Mouse (Mus musculus) heart, embryonic 13.5 days (tissue): ENCODE results near the gene Gm45717. TPM values are rescaled to one million over a fixed set of nuclear protein-coding genes. Genes with fewer than 3 reads are reported as not detected.
"Not testable (repeated sequence)": the region's sequence is repeated elsewhere in the genome, so short reads cannot be mapped to it uniquely, and the experiment has no call there.

Experiments used
- ATAC-seq: fragments of 200-750 bp; cut with Nextera tagmentation; 2 replicates; pipeline ENCODE4 v1.8.0; 2017; ENCODE audit warnings: moderate TSS enrichment; ENCODE audit not compliant: insufficient number of reproducible peaks, low FRiP score, low TSS enrichment; ENCODE audit errors: extremely low read depth
- H3K27ac ChIP-seq: fragments of 300-500 bp; sonication (generic); replicated peaks from 2 replicates; pipeline ENCODE4 v1.5.1; 2015; ENCODE audit warnings: moderate library complexity, mild to moderate bottlenecking, inconsistent platforms
- H3K27me3 ChIP-seq: fragments of 300-500 bp; sonication (generic); replicated peaks from 2 replicates; pipeline ENCODE4 v1.6.1; 2015; ENCODE audit warnings: mild to moderate bottlenecking, inconsistent platforms
- H3K36me3 ChIP-seq: fragments of 300-500 bp; sonication (generic); 2 replicates; pipeline ENCODE4 v1.6.1; 2015; ENCODE audit warnings: mild to moderate bottlenecking, inconsistent platforms
- H3K4me1 ChIP-seq: fragments of 300-500 bp; sonication (generic); 2 replicates; pipeline ENCODE4 v1.6.1; 2015; ENCODE audit warnings: inconsistent platforms
- H3K4me2 ChIP-seq: fragments of 300-500 bp; sonication (generic); 2 replicates; pipeline ENCODE4 v1.6.1; 2015; ENCODE audit warnings: inconsistent platforms, mild to moderate bottlenecking, moderate library complexity
- H3K4me3 ChIP-seq: fragments of 300-500 bp; sonication (generic); 2 replicates; pipeline ENCODE4 v1.5.1; 2015; ENCODE audit warnings: moderate library complexity, mild to moderate bottlenecking, inconsistent platforms
- H3K9ac ChIP-seq: fragments of 300-500 bp; sonication (generic); 2 replicates; pipeline ENCODE4 v1.6.1; 2015; ENCODE audit warnings: inconsistent platforms, mild to moderate bottlenecking, moderate library complexity
- H3K9me3 ChIP-seq: fragments of 300-500 bp; sonication (generic); 2 replicates; pipeline ENCODE4 v1.6.1; 2016; ENCODE audit warnings: inconsistent platforms
- WGBS: fragments of 180-500 bp; shearing (Covaris S2); methylation state at CpG from one replicate; pipeline ENCODE4 v1.1.7; 2015; ENCODE audit warnings: mixed read lengths; 5-methylcytosine and 5-hydroxymethylcytosine counted together
- polyA plus RNA-seq: library from polyadenylated mRNA; unstranded; fragments of >200 nt; fragmentation: Nextera tagmentation; extraction: Ambion mirVana; gene quantifications from 2 replicates; pipeline ENCODE4 v1.2.1, GENCODE M21; 2015

Gm45717 gene
- polyA plus RNA-seq, 1 experiment from 2014 or later, result not detected

DNA sequence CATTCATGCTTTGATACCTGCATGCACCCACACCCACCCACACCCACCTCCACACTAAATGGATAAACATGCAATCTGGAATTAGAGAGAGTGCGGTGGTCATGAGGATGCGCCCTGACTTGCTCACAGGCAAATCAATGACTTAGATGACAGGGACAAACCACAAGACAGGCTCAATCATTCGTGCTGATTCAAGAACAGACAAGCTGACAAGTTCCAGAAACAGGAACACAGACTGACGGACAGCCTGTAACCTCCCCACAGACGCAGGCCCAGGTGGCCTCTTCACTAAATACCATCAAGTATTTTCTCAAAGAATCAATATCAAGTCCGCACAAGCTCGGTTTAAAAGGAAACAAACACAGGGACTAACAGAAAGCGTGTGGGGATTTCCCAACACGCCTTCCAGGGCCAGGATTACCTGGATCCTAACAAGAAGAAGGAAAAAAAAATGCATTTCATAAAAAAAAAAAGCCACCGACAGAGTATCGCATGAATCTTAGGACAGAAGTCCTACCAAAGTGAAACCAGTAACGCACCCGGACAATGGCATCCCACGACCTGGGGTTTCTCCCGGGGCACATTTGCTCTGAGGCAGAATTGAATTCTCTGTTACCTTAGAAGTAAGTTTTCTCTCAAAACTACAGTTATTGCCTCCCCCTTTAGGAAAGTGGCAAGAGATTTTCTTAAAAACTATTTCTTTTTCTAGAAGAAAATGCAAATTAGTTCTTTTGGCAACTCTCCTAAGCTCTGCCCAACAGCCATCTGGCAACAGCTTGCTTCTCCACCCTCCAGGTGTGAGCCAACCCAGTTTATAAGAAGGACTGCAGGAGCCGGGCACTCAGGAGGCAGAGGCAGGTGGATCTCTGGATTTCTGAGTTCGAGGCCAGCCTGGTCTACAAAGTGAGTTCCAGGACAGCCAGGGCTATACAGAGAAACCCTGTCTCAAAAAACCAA lies 31.7 kb upstream of the Gm45717 start:
- 73% methylated on average over 17 of the region's 17 CpGs for WGBS
- no peak for ATAC-seq
- no peaks in the 10 kb centered on the region for H3K9me3 ChIP-seq
- H3K9ac ChIP-seq, result no peak overlapping the region
- no peaks in the 10 kb centered on the region for H3K36me3 ChIP-seq
- H3K4me1 ChIP-seq, result no peaks in the 10 kb centered on the region
- H3K4me3 ChIP-seq, result no peak overlapping the region
- H3K4me2 ChIP-seq, result no peak overlapping the region
- H3K27ac ChIP-seq, result no peak overlapping the region
- peaks cover 23% of the 10 kb centered on the region; the same call in 1 of the 2 replicates for H3K27me3 ChIP-seq

DNA sequence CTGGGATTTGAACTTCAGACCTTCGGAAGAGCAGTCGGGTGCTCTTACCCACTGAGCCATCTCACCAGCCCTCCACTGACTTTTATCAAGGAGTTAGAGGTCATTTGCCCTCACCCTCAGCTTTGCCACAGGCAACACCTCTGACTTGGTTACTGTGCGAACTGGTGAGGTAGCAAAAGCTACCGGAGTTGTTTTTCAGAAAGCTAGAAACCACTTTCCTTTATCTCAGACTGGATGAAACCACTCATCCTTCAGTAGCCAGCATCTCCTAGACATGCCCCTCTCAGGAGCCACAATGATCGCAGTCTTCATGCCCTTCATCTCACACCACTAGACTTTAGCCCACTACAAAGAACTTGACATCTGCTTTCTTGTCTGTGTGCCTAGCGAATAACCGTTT lies 27.2 kb upstream of the Gm45717 start:
- Histone ChIP-seq H3K4me3 (no peak overlapping the region), H3K9me3 (no peaks in the 10 kb centered on the region), H3K27ac (no peak overlapping the region), H3K4me2 (no peak overlapping the region), H3K27me3 (peaks cover 12% of the 10 kb centered on the region; the same call in 1 of the 2 replicates), H3K36me3 (no peaks in the 10 kb centered on the region), H3K9ac (no peak overlapping the region), H3K4me1 (no peaks in the 10 kb centered on the region)
- ATAC-seq, result no peak
- WGBS, result 67% methylated on average over 7 of the region's 7 CpGs

DNA sequence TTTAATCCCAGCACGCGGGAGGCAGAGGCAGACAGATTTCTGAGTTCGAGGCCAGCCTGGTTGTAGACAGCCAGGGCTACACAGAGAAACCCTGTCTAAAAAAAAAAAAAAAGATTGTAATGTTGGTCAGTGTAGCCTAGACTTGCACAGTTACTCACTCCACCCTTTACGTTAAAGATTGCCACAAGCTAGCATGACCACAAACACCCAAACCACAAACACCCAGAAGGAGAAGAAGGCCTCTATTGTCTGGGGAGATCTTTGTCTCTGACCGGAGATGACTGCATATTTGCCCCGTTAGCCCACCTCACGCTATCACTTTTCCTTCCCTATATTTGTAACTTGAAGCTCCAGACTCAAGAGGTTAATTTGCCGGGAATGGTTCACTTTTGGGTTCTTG lies 26.0 kb upstream of the Gm45717 start:
- no peak for ATAC-seq
- peaks cover 12% of the 10 kb centered on the region; the same call in 1 of the 2 replicates for H3K27me3 ChIP-seq
- no peak overlapping the region for H3K4me3 ChIP-seq
- H3K36me3 ChIP-seq, result no peaks in the 10 kb centered on the region
- 74% methylated on average over 8 of the region's 8 CpGs for WGBS
- no peaks in the 10 kb centered on the region for H3K9me3 ChIP-seq
- H3K4me1 ChIP-seq, result no peaks in the 10 kb centered on the region
- H3K4me2 ChIP-seq, result no peak overlapping the region
- H3K27ac ChIP-seq, result no peak overlapping the region
- H3K9ac ChIP-seq, result no peak overlapping the region

DNA sequence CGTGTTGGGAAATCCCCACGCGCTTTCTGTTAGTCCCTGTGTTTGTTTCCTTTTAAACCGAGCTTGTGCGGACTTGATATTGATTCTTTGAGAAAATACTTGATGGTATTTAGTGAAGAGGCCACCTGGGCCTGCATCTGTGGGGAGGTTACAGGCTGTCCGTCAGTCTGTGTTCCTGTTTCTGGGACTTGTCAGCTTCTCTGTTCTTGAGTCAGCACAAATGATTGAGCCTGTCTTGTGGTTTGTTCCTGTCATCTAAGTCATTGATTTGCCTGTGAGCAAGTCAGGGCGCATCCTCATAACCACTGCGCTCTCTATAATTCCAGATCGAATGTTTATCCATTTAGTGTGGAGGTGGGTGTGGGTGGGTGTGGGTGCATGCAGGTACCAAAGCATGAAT lies 21.0 kb upstream of the Gm45717 start:
- not testable (repeated sequence) for H3K9me3 ChIP-seq, H3K4me3 ChIP-seq, H3K9ac ChIP-seq, H3K36me3 ChIP-seq, ATAC-seq, H3K4me2 ChIP-seq, H3K27ac ChIP-seq, H3K4me1 ChIP-seq
- WGBS, result 83% methylated on average over 9 of the region's 9 CpGs
- H3K27me3 ChIP-seq, result peaks cover 30% of the 10 kb centered on the region

DNA sequence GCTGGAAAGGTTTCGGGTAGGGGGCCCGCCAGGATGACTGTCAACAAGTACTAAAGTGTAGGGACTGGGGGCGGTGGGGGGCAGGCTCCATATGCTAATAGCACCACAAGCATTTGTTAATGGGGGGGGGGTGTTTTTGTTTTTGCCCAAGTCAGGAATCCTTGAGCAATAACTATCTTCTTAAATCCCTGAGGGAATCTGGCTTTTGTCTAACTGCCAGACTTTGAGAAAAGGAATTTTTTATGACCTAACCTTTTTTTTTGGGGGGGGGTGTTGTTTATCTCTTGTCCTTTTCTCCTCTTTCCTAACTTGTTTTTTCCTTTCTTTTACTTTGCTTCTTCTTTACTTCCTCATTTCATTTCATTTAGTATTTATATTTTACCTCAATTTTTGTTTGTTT lies 19.7 kb upstream of the Gm45717 start:
- Histone ChIP-seq H3K4me1 (peaks cover 17% of the 10 kb centered on the region), H3K4me3 (no peak overlapping the region), H3K27me3 (peaks cover 32% of the 10 kb centered on the region), H3K4me2 (peak overlapping the region; percentile 7; the same call in 1 of the 2 replicates), H3K27ac (no peak overlapping the region), H3K36me3 (no peaks in the 10 kb centered on the region), H3K9me3 (no peaks in the 10 kb centered on the region), H3K9ac (no peak overlapping the region)
- WGBS, result 34% methylated on average over 3 of the region's 3 CpGs
- no peak for ATAC-seq

DNA sequence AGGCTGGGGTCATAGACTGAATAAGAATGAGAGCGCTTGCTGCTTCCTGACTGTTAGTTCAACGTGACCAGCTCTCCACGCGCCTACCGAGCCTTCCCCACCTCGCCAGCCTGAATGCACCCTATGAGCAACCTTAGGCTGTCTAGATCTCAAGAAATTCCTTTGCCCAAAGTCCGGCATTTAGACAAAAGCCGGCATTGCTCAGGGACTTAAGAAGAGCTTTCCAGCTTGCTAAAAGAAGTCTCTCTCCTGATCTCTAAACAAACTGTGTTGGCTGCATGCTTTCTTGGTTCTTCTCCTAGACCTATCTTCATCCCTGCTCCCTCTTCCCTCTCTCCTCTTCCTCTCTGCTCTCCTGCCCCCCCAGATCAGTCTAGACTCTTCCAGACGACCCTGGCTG lies 19.2 kb upstream of the Gm45717 start:
- 11% methylated on average over 9 of the region's 9 CpGs for WGBS
- no peaks in the 10 kb centered on the region for H3K9me3 ChIP-seq
- no peak for ATAC-seq

DNA sequence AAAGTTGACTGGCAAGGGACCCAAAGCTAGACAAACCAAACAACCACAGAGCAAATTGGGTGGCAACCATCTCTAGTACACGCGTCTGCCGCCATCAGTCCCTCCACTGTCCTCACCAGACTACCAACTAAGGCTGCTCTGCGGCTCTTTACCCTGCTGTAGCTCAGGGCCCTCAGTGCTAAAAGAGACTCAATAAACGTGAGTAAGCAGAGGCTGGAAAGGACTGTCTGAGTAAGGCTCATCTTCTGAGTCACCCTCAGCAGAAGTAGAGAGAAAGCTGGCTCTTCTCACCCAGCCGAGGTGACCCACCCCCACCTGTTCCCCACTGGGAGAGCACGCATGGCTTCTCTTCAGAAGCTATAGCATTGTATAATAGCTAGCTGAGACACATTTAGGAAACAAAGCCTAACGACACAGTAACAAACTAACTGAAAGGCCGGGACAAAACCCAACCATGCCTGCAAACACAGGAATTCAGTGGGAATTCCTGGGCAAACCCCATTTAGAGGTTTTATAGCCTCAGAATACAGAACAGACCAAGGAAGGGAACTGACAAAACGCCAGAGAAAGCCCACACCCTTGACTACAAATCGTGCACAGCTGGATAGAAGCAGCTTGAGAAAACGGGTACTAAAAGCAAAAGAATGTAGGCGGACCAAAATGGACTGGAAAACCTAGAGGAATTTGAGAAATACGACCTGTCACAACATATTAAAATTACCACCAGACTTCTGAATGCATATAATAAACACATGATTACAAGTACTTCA lies 17.8 kb upstream of the Gm45717 start:
- no peaks in the 10 kb centered on the region for H3K36me3 ChIP-seq
- H3K27ac ChIP-seq, result no peak overlapping the region
- 46% methylated on average over 14 of the region's 14 CpGs for WGBS
- no peak overlapping the region for H3K4me2 ChIP-seq
- no peak for ATAC-seq
- H3K27me3 ChIP-seq, result peaks cover 51% of the 10 kb centered on the region
- no peak overlapping the region for H3K9ac ChIP-seq
- no peaks in the 10 kb centered on the region for H3K9me3 ChIP-seq
- H3K4me1 ChIP-seq, result peaks cover 19% of the 10 kb centered on the region
- no peak overlapping the region for H3K4me3 ChIP-seq

More for the DNA sequence above, 19.2 kb upstream of the Gm45717 start:
- Histone ChIP-seq H3K9ac (no peak overlapping the region), H3K27ac (no peak overlapping the region), H3K4me3 (no peak overlapping the region), H3K36me3 (no peaks in the 10 kb centered on the region), H3K4me2 (peak overlapping the region; percentile 7; the same call in 1 of the 2 replicates), H3K27me3 (peaks cover 37% of the 10 kb centered on the region), H3K4me1 (peaks cover 17% of the 10 kb centered on the region)

DNA sequence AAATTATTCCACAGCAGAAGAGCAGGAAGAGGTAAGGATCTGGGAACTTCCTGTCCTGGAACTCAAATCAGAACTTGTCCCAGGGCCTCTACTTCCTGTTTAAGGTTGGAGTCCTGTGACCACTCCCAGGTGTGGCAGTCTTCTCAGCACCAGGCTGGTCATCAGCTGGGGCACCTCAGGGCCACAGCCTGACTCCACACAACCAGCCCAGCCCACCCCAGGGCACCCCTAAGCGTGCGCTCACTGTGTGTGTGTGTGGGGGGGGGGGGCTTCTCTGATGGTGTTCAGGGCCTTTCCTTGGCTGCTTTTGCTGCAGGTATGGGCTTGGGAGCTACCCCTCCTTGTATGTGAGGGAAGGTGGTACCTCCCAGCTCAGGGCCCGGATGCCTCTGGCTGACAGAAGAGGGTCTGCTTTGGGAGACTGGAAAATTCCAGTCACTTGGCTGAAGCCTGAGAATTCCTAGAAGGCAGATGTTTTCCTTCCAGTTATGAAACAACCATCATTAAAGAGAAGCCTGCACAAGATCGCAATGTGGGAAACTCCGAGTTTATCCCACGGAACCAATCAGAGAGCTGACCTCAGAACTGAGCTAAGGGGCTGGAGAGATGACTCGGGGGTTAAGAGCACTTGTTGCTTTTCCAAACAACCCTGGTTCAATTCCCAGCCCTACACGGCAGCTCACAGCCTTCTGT lies 15.9 kb upstream of the Gm45717 start:
- WGBS, result 52% methylated on average over 8 of the region's 8 CpGs
- Histone ChIP-seq H3K9ac (no peak overlapping the region), H3K4me3 (no peak overlapping the region), H3K4me2 (no peak overlapping the region), H3K36me3 (no peaks in the 10 kb centered on the region), H3K27me3 (peaks cover 70% of the 10 kb centered on the region), H3K9me3 (no peaks in the 10 kb centered on the region), H3K4me1 (peaks cover 19% of the 10 kb centered on the region), H3K27ac (peak overlapping the region; percentile 75)
- ATAC-seq, result no peak

DNA sequence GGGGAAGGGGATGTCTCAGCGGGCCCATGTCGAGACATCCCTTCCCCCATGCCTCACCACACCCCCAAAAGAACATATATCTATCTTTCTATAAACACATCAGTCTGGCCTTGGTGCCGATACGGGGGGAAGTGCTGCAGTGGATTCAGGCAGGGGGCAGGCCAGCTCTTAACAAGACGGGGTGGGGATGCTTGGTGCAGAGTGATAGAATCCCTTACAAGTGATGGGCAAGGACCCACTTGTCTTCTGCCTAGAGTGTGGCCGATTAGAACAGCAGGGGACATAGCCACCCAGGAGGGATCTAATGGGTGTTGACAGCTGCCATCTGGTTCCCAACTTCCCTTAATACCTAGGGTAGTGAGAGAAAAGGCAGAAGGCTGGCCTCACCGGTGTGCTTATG lies 15.2 kb upstream of the Gm45717 start:
- no peak for ATAC-seq
- no peak overlapping the region for H3K4me2 ChIP-seq
- no peak overlapping the region for H3K9ac ChIP-seq
- no peak overlapping the region for H3K4me3 ChIP-seq
- H3K27ac ChIP-seq, result peak overlapping the region; percentile 75; the same call in 1 of the 2 replicates
- peaks cover 70% of the 10 kb centered on the region for H3K27me3 ChIP-seq
- peaks cover 19% of the 10 kb centered on the region for H3K4me1 ChIP-seq
- 12% methylated on average over 7 of the region's 7 CpGs for WGBS
- H3K9me3 ChIP-seq, result no peaks in the 10 kb centered on the region
- H3K36me3 ChIP-seq, result no peaks in the 10 kb centered on the region

DNA sequence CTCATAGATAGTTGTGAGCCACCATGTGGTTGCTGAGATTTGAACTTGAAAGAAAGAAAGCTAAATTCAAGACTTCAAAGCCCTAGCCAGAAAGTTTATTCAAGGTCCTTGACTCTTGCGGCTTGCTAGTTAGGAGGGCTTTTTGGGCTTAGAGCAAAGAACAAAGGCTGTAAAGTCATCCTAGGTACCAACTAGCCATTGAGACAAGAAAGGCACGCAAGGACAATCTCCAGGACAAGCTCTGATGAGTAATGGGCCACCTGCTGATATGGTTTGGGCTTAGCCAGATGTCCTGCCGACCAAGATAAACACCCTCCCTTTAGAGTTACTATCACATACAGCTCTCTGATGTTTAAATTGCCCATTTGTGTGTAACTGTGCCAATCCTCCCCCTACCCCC lies 13.0 kb upstream of the Gm45717 start:
- not testable (repeated sequence) for H3K4me2 ChIP-seq, H3K9ac ChIP-seq, H3K36me3 ChIP-seq, H3K4me3 ChIP-seq, H3K9me3 ChIP-seq, ATAC-seq, H3K27ac ChIP-seq
- peaks cover 13% of the 10 kb centered on the region for H3K4me1 ChIP-seq
- peaks cover 62% of the 10 kb centered on the region for H3K27me3 ChIP-seq
- 7% methylated on average over 3 of the region's 3 CpGs for WGBS
